Mouse (Mus musculus) urinary bladder, postnatal 10 days (tissue): ENCODE data around the gene H2-DMb2.

ENCODE experiments used
- DNase-seq: peaks from one replicate; pipeline ENCODE4 v3.0.0; 2022; ENCODE audit warnings: low spot score

H2-DMb2 gene

GRCm38 (mm10) chr17:34143033-34143432 is at the start of gene H2-DMb2:
Gene H2-DMb2, plus strand, starts transcription at chr17:34143307.
- no peak for DNase-seq

GRCm38 (mm10) chr17:34094283-34095035 is 48.6 kb upstream of the H2-DMb2 start:
- DNase-seq, result no peak

- DNase-seq, result no peak
Measured at GRCm38 (mm10) chr17:34096497-34097010, 46.6 kb upstream of the H2-DMb2 start.

GRCm38 (mm10) chr17:34097272-34097671 is 45.8 kb upstream of the H2-DMb2 start:
- DNase-seq, result no peak

- no peak for DNase-seq
Measured at GRCm38 (mm10) chr17:34098709-34099479, 44.2 kb upstream of the H2-DMb2 start.

GRCm38 (mm10) chr17:34099531-34099930 is 43.6 kb upstream of the H2-DMb2 start:
- DNase-seq, result no peak

GRCm38 (mm10) chr17:34101185-34101584 is 41.9 kb upstream of the H2-DMb2 start:
- no peak for DNase-seq

GRCm38 (mm10) chr17:34101604-34102032 is 41.5 kb upstream of the H2-DMb2 start:
- DNase-seq, result peak; percentile 79

GRCm38 (mm10) chr17:34102831-34103230 is 40.3 kb upstream of the H2-DMb2 start:
- no peak for DNase-seq

GRCm38 (mm10) chr17:34104804-34105203 is 38.3 kb upstream of the H2-DMb2 start:
- no peak for DNase-seq

- no peak for DNase-seq
Measured at GRCm38 (mm10) chr17:34106555-34106954, 36.6 kb upstream of the H2-DMb2 start.

GRCm38 (mm10) chr17:34107109-34107867 is 35.8 kb upstream of the H2-DMb2 start:
- no peak for DNase-seq

- no peak for DNase-seq
Measured at GRCm38 (mm10) chr17:34108460-34108859, 34.6 kb upstream of the H2-DMb2 start.

- DNase-seq, result no peak
Measured at GRCm38 (mm10) chr17:34109038-34109805, 33.9 kb upstream of the H2-DMb2 start.

- no peak for DNase-seq
Measured at GRCm38 (mm10) chr17:34109806-34110195, 33.3 kb upstream of the H2-DMb2 start.

GRCm38 (mm10) chr17:34110309-34110708 is 32.8 kb upstream of the H2-DMb2 start:
- DNase-seq, result no peak

GRCm38 (mm10) chr17:34114114-34114513 is 29.0 kb upstream of the H2-DMb2 start:
- DNase-seq, result no peak

GRCm38 (mm10) chr17:34116736-34117370 is 26.3 kb upstream of the H2-DMb2 start:
- no peak for DNase-seq

- DNase-seq, result no peak
Measured at GRCm38 (mm10) chr17:34117421-34118112, 25.5 kb upstream of the H2-DMb2 start.

GRCm38 (mm10) chr17:34118113-34118872 is 24.8 kb upstream of the H2-DMb2 start:
- DNase-seq, result no peak
